Mouse (Mus musculus) forebrain, embryonic 14.5 days (tissue): Measurements from ENCODE around the gene Ripor3. TPM values are rescaled to one million over a fixed set of nuclear protein-coding genes. Genes with fewer than 3 reads are reported as not detected.

Experiments
- ATAC-seq: fragments of 200-750 bp; cut with Nextera tagmentation; 2 replicates; pipeline ENCODE4 v1.8.0; 2017; ENCODE audit warnings: mild to moderate bottlenecking, moderate library complexity
- DNase-seq: peaks from one replicate; pipeline ENCODE4 v3.0.0-alpha.2; 2015; ENCODE audit warnings: low spot score
- H3K27ac ChIP-seq: fragments of 300-500 bp; sonication (generic); 2 replicates; pipeline ENCODE4 v1.5.1; 2014; ENCODE audit warnings: low read depth, mild to moderate bottlenecking, control low read depth, low read length, moderate library complexity
- H3K27me3 ChIP-seq: fragments of 300-500 bp; sonication (generic); replicated peaks from 2 replicates; pipeline ENCODE4 v1.6.1; 2014; ENCODE audit warnings: low read length, control low read depth, mixed read lengths; ENCODE audit not compliant: control insufficient read depth, insufficient read depth
- H3K36me3 ChIP-seq: fragments of 300-500 bp; sonication (generic); 2 replicates; pipeline ENCODE4 v1.6.1; 2014; ENCODE audit warnings: low read length, control low read depth; ENCODE audit not compliant: control insufficient read depth, insufficient read depth
- H3K4me1 ChIP-seq: fragments of 300-500 bp; sonication (generic); 2 replicates; pipeline ENCODE4 v1.6.1; 2014; ENCODE audit warnings: antibody characterized with exemption, low read length, control low read depth; ENCODE audit not compliant: control insufficient read depth, insufficient read depth
- H3K4me2 ChIP-seq: fragments of 300-500 bp; sonication (generic); 2 replicates; pipeline ENCODE4 v1.6.1; 2014; ENCODE audit warnings: mild to moderate bottlenecking, control low read depth, low read length
- H3K4me3 ChIP-seq: fragments of 300-500 bp; sonication (generic); 2 replicates; pipeline ENCODE4 v1.5.1; 2014; ENCODE audit warnings: low read depth, low read length, control low read depth
- H3K9ac ChIP-seq: fragments of 300-500 bp; sonication (generic); 2 replicates; pipeline ENCODE4 v1.6.1; 2014; ENCODE audit warnings: mild to moderate bottlenecking, low read length, control low read depth, moderate library complexity
- H3K9me3 ChIP-seq: fragments of 300-500 bp; sonication (generic); replicated peaks from 2 replicates; pipeline ENCODE4 v1.6.1; 2016; ENCODE audit warnings: low read length, control low read depth, mixed read lengths; ENCODE audit not compliant: control insufficient read depth
- WGBS: fragments of 180-500 bp; shearing (Covaris S2); extraction: QIAGEN DNeasy Blood & Tissue Kit; methylation state at CpG from one replicate; pipeline ENCODE4 v1.1.7; 2014; 5-methylcytosine and 5-hydroxymethylcytosine counted together
- polyA plus RNA-seq: library from polyadenylated mRNA; unstranded; fragments of >200 nt; fragmentation: Nextera tagmentation; extraction: Ambion mirVana; gene quantifications from 2 replicates; pipeline ENCODE4 v1.2.1, GENCODE M21; 2014

The Ripor3 gene
- polyA plus RNA-seq, 1 experiment from 2014 or later, result 0.22 TPM

GRCm38 (mm10) chr2:167950681-167951080 is 59.7 kb downstream of the Ripor3 start:
- H3K4me2 ChIP-seq, result no peak overlapping the region
- no peak overlapping the region for H3K27ac ChIP-seq
- H3K36me3 ChIP-seq, result 0 out of 2 replicates have a peak, but pooled peaks cover 5% of the 10 kb centered on the region
- no peaks in the 10 kb centered on the region for H3K9me3 ChIP-seq
- 90% methylated on average over 6 of the region's 6 CpGs for WGBS
- H3K4me3 ChIP-seq, result no peak overlapping the region
- no peaks in the 10 kb centered on the region for H3K4me1 ChIP-seq
- no peak for ATAC-seq
- no peak for DNase-seq
- no peaks in the 10 kb centered on the region for H3K27me3 ChIP-seq
- H3K9ac ChIP-seq, result no peak overlapping the region

- no peaks in the 10 kb centered on the region for H3K4me1 ChIP-seq
- 0 out of 2 replicates have a peak, but pooled peaks cover 5% of the 10 kb centered on the region for H3K36me3 ChIP-seq
- no peak overlapping the region for H3K4me2 ChIP-seq
- H3K4me3 ChIP-seq, result no peak overlapping the region
- 88% methylated on average over 2 of the region's 2 CpGs for WGBS
- no peaks in the 10 kb centered on the region for H3K9me3 ChIP-seq
- no peak overlapping the region for H3K27ac ChIP-seq
- ATAC-seq (no peak), DNase-seq (no peak)
- no peak overlapping the region for H3K9ac ChIP-seq
- H3K27me3 ChIP-seq, result no peaks in the 10 kb centered on the region
Observed at GRCm38 (mm10) chr2:167949808-167950207, 60.6 kb downstream of the Ripor3 start.

DNA sequence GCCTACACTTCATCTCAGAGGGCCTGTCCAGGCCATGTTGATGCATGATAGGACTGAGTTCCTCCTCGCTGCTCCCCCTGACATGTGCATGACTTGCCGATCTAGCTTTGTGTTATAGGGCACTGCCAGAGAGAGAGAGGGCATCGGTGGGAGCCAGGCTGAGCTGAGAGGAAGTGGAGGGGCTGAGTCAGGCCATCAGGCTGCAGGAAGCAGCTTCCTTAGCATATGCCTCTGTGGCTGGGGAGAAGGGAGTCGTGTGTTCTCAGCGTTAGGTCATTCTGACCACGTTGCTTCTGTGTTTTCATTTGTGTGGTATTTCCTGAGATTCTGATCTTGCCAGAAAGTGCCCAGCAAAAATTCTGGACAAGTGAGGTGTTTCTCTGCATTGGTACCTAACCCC is 61.2 kb downstream of the Ripor3 start:
- no peak overlapping the region for H3K27ac ChIP-seq
- no peak for DNase-seq

GRCm38 (mm10) chr2:167948557-167948956 is 61.9 kb downstream of the Ripor3 start:
- H3K4me3 ChIP-seq, result no peak overlapping the region
- H3K4me2 ChIP-seq, result no peak overlapping the region
- H3K4me1 ChIP-seq, result peaks cover 8% of the 10 kb centered on the region
- 0 out of 2 replicates have a peak, but pooled peaks cover 5% of the 10 kb centered on the region for H3K36me3 ChIP-seq
- no peak overlapping the region for H3K27ac ChIP-seq
- no peaks in the 10 kb centered on the region for H3K9me3 ChIP-seq
- no peaks in the 10 kb centered on the region for H3K27me3 ChIP-seq
- ATAC-seq (no peak), DNase-seq (no peak)
- no peak overlapping the region for H3K9ac ChIP-seq
- 81% methylated on average over 13 of the region's 13 CpGs for WGBS

More for the DNA sequence above, 61.2 kb downstream of the Ripor3 start:
- WGBS, result 77% methylated on average over 6 of the region's 6 CpGs
- H3K27me3 ChIP-seq, result no peaks in the 10 kb centered on the region
- H3K9ac ChIP-seq, result no peak overlapping the region
- 0 out of 2 replicates have a peak, but pooled peaks cover 3% of the 10 kb centered on the region for H3K4me1 ChIP-seq
- no peak overlapping the region for H3K4me2 ChIP-seq
- no peaks in the 10 kb centered on the region for H3K9me3 ChIP-seq
- H3K4me3 ChIP-seq, result no peak overlapping the region
- H3K36me3 ChIP-seq, result 0 out of 2 replicates have a peak, but pooled peaks cover 5% of the 10 kb centered on the region
- no peak for ATAC-seq

DNA sequence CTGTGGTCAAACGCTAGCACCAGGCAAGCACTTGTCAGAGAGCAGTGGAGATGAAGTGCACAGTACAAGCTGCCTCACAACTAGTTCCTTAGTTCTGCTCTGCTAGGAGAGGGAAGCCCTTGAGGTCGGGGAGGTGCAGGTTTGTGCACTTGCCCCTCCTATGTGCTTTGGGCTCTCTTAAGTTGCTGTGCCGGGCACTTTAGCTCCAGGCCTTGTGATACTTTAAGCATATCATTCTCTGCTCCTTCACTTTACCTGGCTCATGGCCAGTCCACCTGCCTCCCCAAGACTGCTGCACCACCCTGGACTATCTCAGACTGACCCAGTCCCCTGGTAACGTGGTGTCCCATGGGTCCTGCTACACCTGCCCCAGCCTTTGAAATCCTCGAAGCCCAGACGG is 62.4 kb downstream of the Ripor3 start:
- Histone ChIP-seq H3K27me3 (no peaks in the 10 kb centered on the region), H3K4me3 (no peak overlapping the region), H3K9me3 (no peaks in the 10 kb centered on the region), H3K4me2 (no peak overlapping the region), H3K4me1 (peaks cover 13% of the 10 kb centered on the region), H3K36me3 (0 out of 2 replicates have a peak, but pooled peaks cover under 1% of the 10 kb centered on the region), H3K27ac (no peak overlapping the region), H3K9ac (no peak overlapping the region)
- DNase-seq, result no peak
- 73% methylated on average over 6 of the region's 6 CpGs for WGBS
- no peak for ATAC-seq

GRCm38 (mm10) chr2:167947251-167947650 is 63.2 kb downstream of the Ripor3 start:
- WGBS, result 95% methylated on average over 3 of the region's 3 CpGs
- Histone ChIP-seq H3K4me2 (no peak overlapping the region), H3K27me3 (no peaks in the 10 kb centered on the region), H3K9me3 (no peaks in the 10 kb centered on the region), H3K9ac (no peak overlapping the region), H3K36me3 (no peaks in the 10 kb centered on the region), H3K4me3 (no peak overlapping the region), H3K4me1 (peaks cover 21% of the 10 kb centered on the region), H3K27ac (no peak overlapping the region)
- ATAC-seq, result no peak
- no peak for DNase-seq

DNA sequence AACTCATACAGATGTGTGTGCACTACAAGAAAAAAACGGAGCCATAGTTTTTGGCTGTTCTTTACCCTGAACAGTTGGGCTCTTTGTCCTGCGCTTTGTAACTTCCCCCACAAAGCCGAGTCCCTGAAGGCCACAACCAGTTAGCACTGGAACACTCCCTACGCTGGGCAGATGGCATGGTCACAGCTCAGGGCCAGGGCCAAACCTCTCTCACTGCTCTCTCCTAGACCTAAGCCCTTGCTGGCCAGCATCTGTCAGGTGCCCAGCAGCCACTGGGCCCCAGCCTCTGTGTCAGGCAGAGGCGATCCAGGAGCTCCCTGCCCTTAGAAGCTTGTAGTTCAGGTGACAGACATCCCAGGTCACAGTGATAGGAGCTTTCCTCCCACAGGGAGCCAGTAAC is 65.0 kb downstream of the Ripor3 start:
- no peak for DNase-seq

DNA sequence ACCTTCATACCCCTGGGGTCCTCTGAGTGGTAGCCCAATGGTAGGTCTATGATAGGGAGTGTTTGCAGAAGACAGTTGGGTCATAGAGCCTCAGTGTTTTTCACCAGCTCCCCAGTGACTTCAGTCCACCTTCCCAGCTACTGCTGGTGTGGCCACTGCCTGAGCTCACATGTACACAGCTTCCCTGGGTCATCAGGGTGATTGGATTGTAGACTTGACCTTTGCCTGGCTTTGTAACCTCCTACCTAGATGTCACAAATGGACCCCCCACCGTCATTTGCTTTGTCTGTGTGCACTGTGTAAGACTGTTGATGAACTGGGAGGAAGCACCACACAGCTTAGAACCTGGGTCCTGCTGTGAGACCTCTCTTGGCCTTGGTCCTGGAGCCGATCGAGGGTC is 66.2 kb downstream of the Ripor3 start:
- ATAC-seq, result no peak
- Histone ChIP-seq H3K27ac (no peak overlapping the region), H3K4me1 (peaks cover 36% of the 10 kb centered on the region)

More for the DNA sequence above, 65.0 kb downstream of the Ripor3 start:
- no peak overlapping the region for H3K27ac ChIP-seq
- no peaks in the 10 kb centered on the region for H3K36me3 ChIP-seq
- H3K4me1 ChIP-seq, result peaks cover 33% of the 10 kb centered on the region
- H3K4me3 ChIP-seq, result no peak overlapping the region
- H3K9ac ChIP-seq, result no peak overlapping the region
- no peak for ATAC-seq
- no peaks in the 10 kb centered on the region for H3K9me3 ChIP-seq
- 88% methylated on average over 5 of the region's 5 CpGs for WGBS
- no peak overlapping the region for H3K4me2 ChIP-seq
- H3K27me3 ChIP-seq, result no peaks in the 10 kb centered on the region

DNA sequence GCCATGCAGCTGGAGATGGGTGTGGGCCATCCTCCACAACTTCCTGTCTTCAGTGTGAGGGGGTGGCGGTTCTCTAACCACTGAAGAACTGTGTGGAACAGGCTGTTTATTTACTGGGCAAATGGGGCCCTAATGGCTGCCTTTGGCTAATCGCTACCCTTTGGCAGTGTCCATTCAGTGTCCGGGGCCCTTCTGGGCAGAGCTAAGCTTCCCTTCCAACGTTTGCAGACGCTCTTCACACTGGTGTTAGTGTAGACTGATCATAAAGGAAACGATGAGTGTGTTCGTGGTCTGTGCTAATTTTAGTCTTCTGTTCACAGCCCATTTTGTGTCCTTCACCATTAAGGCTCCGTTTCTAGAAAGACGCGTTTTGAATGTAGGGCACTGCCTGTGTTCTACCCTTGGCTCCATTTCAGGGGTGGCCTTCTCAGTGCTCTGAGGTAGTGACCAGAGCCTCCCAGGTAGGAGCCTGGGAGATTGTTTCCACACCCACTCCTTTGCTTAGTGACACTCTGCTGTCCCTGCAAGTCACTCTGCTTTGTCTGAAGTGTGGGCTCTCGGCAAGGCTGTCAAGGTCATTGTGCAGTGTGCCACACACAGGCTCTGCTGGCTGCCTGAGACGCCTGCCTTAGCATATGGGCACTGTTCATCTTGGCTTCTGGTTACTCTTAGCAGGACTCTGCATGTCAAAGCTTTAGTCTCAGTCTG is 67.3 kb downstream of the Ripor3 start:
- Histone ChIP-seq H3K4me1 (peaks cover 41% of the 10 kb centered on the region), H3K4me2 (peak overlapping the region; percentile 0; the same call in 1 of the 2 replicates), H3K36me3 (peaks cover 6% of the 10 kb centered on the region; the same call in 1 of the 2 replicates), H3K9ac (0 out of 2 replicates have a peak overlapping the region, but pooled peaks have one; percentile 26), H3K9me3 (no peaks in the 10 kb centered on the region), H3K4me3 (no peak overlapping the region), H3K27ac (peak overlapping the region; percentile 74), H3K27me3 (no peaks in the 10 kb centered on the region)
- DNase-seq, result no peak
- no peak for ATAC-seq
- WGBS, result 73% methylated on average over 12 of the region's 12 CpGs

More for the DNA sequence above, 66.2 kb downstream of the Ripor3 start:
- WGBS, result 86% methylated on average over 3 of the region's 3 CpGs
- H3K4me3 ChIP-seq, result no peak overlapping the region
- DNase-seq, result no peak
- H3K27me3 ChIP-seq, result no peaks in the 10 kb centered on the region
- no peaks in the 10 kb centered on the region for H3K36me3 ChIP-seq
- H3K4me2 ChIP-seq, result no peak overlapping the region
- H3K9me3 ChIP-seq, result no peaks in the 10 kb centered on the region
- no peak overlapping the region for H3K9ac ChIP-seq
